Mouse (Mus musculus) layer of hippocampus, adult 2 months (tissue): ENCODE results near the gene Dnah3. TPM values are rescaled to one million over a fixed set of nuclear protein-coding genes. Genes with fewer than 3 reads are reported as not detected.

Source experiments
- DNase-seq, 2 experiments: peaks; one replicate each; pipeline ENCODE4 v3.0.0; 2022; ENCODE audit warnings: low spot score in 2 of 2
- H3K27ac ChIP-seq: fragments of 200-600 bp; 2 replicates; pipeline ENCODE4 v1.8.1; 2022
- H3K4me3 ChIP-seq: fragments of 200-600 bp; 2 replicates; pipeline ENCODE4 v1.8.1; 2022; ENCODE audit warnings: mild to moderate bottlenecking
- CTCF ChIP-seq: fragments of 200-600 bp; conservative IDR thresholded peaks from 2 replicates; pipeline ENCODE4 v1.8.1; 2022; ENCODE audit warnings: antibody characterized with exemption, mild to moderate bottlenecking, moderate library complexity
- total RNA-seq, 2 experiments: library from RNA; stranded (reverse); gene quantifications; 2 replicates each; pipeline ENCODE4 v1.2.3; 2021

Dnah3 gene
- total RNA-seq, 2 experiments from 2014 or later: 0.12 to 0.59 TPM

DNA sequence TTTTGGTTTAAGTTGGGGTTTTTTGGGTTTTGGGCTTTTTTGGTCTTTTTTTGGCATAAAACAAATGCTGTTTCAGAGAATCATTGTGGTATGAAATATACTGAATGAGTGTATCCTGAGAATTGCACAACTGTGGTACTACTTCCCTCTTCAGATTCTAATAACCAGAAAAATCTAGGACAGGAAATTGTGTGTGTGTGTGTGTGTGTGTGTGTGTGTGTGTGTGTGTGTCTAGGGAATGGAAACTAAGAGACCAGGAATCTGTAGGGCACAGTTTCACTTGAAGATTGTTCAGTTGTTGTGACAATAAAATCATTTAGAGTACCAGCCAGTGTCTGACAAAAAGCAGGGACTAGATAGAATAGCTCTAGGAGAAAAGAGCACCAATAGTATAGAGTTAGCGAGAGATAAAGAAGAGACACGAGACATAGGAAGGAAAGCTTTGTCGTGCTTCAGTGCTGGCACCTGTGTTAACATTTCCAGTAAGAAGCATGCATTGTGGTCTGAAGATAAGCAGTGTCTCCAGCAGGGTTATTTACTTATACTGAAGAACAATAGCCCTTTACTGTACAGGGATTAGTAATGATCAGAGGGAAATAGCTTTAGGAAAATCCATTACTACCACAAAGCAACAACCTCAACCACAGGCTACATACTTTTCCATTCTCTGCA is 195.6 kb downstream of the Dnah3 start:
- H3K27ac ChIP-seq: peak overlapping the region; percentile 12; the same call in 1 of the 2 replicates
- DNase-seq: no peak
- H3K4me3 ChIP-seq: no peak overlapping the region
- TF ChIP-seq CTCF: no peak

DNA sequence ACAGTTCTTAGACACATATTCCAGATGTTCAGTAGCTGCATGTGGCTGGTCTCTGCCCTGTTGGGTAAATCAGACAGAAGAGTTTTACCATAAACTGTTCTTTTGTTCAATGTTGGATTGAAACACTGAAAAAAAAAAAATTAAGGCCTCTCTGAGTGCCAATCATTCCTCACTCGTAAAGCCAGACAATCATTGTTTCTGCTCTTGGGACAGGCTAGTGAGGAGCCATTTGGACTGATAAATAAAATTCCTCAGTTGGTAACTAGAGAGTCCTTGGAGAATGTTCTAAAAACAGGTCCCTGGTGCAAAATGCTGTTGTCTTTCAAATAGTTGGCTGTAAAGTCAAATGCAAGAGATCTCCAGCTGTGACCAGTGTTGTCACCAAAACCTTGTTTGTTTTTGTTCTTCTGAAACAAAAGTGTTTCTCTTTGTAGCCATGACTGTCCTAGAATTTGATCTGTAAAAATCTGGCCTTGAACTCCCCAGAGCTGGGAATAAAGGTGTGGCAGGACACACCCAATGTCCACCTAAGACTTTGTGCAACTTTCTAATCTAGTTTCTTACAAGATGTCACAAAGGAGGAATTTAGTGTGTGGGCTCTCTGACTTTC is 196.7 kb downstream of the Dnah3 start:
- H3K27ac ChIP-seq: peak overlapping the region; percentile 21; the same call in 1 of the 2 replicates
- H3K4me3 ChIP-seq: no peak overlapping the region
- no peak for DNase-seq
- no peak for TF ChIP-seq CTCF

GRCm38 (mm10) chr7:119897521-119898109 is 197.5 kb downstream of the Dnah3 start:
- no peak overlapping the region for H3K4me3 ChIP-seq
- no peak for DNase-seq

DNA sequence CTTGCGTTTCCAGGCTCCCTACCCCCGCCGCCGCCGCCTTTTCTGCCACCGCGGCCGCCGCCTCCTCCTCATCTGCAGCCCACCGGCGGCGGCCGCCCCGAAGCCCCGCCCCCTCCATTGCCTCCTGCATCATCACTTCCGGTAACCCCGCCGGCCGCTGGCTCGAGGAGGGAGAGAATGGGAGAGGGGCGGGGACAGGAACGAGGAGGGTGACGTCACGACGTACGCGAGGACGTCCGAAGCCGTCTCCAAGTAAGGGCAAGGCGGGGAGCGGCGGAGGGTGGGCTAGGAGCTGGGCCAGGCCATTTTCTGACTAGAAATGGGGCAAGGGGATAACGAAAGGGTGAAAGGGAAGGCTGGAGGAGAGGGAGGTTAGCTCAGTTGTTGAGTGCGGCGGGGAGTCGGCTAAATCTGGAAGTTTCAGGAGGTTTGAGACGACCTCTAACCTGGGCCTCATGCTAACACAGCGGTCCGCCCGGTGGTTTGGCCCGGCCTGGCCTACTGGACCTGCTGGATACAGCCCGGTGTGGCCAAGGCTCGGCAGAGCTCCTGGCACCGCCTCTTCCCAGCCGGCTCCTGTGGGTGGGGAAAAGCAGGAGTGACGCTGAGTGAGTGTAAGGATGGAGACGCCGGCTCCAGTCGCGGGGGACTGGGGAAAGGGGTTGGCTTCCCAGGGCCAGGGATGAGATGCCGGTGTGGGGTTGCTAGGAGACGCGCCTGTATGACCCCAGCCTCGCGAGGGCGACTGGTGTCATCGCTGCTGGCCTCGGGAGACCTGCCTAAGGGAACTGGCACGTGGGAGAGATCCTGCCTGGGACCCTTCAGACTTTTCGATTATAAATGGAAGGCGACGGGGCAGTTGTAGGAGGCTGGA is 199.2 kb downstream of the Dnah3 start, which contains the start of the genes Lyrm1 and Dcun1d3:
TSS of gene Lyrm1 (plus strand) at position 223 of the 874 bp plus-strand sequence.
TSS of gene Dcun1d3 (minus strand) at position 660 of the 874 bp plus-strand sequence.
- Histone ChIP-seq H3K4me3 (peak within 1 kb of the TSS; percentile 91), H3K27ac (peak within 1 kb of the TSS; percentile 99)
- 0 out of 2 replicates have a peak, but pooled peaks have one; percentile 9 for TF ChIP-seq CTCF
- peak; percentile 97 to 98 for DNase-seq

More at GRCm38 (mm10) chr7:119897521-119898109, 197.5 kb downstream of the Dnah3 start:
- no peak for TF ChIP-seq CTCF
- peak overlapping the region; percentile 99; the same call in 1 of the 2 replicates for H3K27ac ChIP-seq

DNA sequence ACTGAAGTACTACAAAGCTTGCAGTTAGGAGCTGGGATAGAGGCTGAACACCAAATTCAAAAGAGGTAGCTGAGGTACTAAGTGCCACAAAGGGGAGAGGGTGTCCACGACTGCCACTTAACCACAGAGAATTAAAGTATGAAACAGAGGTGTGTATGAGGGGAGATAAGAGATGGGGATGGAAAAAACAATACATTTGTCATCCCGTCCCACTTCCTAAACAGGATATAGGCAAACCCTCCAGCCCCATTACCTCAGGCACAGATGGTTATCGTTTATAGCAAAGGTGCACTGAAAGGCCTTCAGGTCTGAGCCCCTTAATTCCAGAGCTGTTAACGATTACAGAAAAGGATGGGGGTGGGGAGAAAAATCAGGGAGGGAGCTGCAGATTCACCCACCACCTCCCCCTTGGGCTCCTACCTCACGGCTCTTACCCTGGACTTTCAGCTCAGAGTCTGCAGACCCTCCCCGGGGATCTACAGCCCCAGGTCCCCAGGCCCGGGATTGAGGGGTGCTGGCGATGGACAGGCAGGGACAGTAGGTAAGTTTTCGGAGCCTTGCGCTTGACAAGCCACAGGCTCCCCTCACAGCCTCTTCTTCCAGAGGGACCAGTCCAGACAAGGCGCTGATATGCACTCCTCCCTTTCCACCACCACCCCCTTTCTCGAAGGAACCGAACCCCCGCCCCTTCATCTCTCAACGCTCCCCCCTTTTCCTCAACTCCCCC is 200.1 kb downstream of the Dnah3 start:
- no peak for TF ChIP-seq CTCF
- no peak for DNase-seq
- peak overlapping the region; percentile 91 for H3K4me3 ChIP-seq
- H3K27ac ChIP-seq: peak overlapping the region; percentile 99

- Histone ChIP-seq H3K27ac (no peak overlapping the region), H3K4me3 (no peak overlapping the region)
- DNase-seq: no peak
- no peak for TF ChIP-seq CTCF
Observed at GRCm38 (mm10) chr7:119892742-119893141, 202.3 kb downstream of the Dnah3 start.

- no peak for DNase-seq
- H3K27ac ChIP-seq: no peak overlapping the region
- no peak overlapping the region for H3K4me3 ChIP-seq
- no peak for TF ChIP-seq CTCF
Observed at GRCm38 (mm10) chr7:119892198-119892597, 202.9 kb downstream of the Dnah3 start.

- no peak for TF ChIP-seq CTCF
- no peak overlapping the region for H3K4me3 ChIP-seq
- no peak overlapping the region for H3K27ac ChIP-seq
Observed at GRCm38 (mm10) chr7:119887887-119888286, 207.2 kb downstream of the Dnah3 start.

DNA sequence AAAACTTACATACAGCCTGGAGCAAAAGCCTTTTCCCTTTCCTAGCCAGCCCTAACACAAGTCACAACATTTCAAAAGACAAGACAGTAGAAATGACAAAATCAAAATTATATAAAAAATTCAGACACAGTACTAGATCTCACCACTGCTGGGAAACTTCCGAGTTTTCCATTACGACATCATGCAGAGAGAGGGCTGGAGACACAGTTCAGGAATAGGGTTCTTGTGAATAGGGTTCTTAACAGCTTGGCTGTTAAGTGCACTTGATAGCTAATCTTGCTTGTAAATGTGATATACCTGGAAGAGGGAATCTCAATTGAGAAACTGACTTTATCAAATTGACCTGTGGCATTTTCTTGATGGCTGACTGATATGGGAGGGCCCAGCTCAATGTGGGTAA is 213.9 kb downstream of the Dnah3 start:
- no peak for TF ChIP-seq CTCF
- Histone ChIP-seq H3K4me3 (no peak overlapping the region), H3K27ac (no peak overlapping the region)
- DNase-seq: no peak

More at GRCm38 (mm10) chr7:119887887-119888286, 207.2 kb downstream of the Dnah3 start:
- no peak for DNase-seq

DNA sequence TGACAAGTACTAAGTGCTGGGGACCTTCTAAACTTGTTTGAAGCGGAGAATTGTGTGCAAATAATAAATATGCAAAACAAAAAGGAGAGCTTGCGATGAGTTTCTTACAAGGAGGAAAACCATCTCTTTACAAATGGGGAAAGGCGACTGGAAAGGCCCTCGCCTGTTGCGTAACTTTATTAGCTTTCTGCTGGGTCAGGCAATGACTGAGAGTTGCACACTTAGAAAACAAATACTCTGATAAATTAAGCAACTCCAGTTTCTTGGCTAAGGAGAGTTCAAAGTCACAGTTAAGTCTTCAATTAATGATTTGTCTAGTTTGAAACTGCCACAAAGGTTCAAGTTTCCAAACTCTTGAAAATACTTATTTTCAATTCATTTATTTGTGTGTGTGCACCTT is 214.7 kb downstream of the Dnah3 start:
- TF ChIP-seq CTCF: no peak
- Histone ChIP-seq H3K4me3 (no peak overlapping the region), H3K27ac (no peak overlapping the region)
- DNase-seq: no peak

GRCm38 (mm10) chr7:119879171-119879570 is 215.9 kb downstream of the Dnah3 start:
- DNase-seq: no peak
- Histone ChIP-seq H3K27ac (no peak overlapping the region), H3K4me3 (no peak overlapping the region)
- no peak for TF ChIP-seq CTCF
